Mouse (Mus musculus): ENCODE data around the gene Tsn. TPM values are rescaled to one million over a fixed set of nuclear protein-coding genes. Genes with fewer than 3 reads are reported as not detected.

The Tsn gene
- 439 and 466 TPM in 2 replicates for polyA plus RNA-seq (2014; fragmentation: Nextera tagmentation; extraction: Ambion mirVana)

GRCm38 (mm10) chr1:118311622-118312326 lies at the start of gene Tsn:
Gene Tsn, minus strand, starts transcription at chr1:118311739.
- Histone ChIP-seq H3K9ac (ENCODE audit: low read depth, low read length) (peak within 1 kb of the TSS; percentile 86), H3K4me3 (ENCODE audit: low read depth, low read length) (peak within 1 kb of the TSS; percentile 70), H3K9me3 (ENCODE audit: control insufficient read depth, low read length) (no peaks in the 10 kb centered on the region), H3K4me2 (replicated peaks; ENCODE audit: low read depth, low read length) (peak within 1 kb of the TSS; percentile 42), H3K27me3 (ENCODE audit: control insufficient read depth, insufficient read depth, low read length) (no peaks in the 10 kb centered on the region), H3K27ac (ENCODE audit: low read depth, low read length) (peak within 1 kb of the TSS; percentile 72), H3K4me1 (replicated peaks; ENCODE audit: control insufficient read depth, insufficient read depth, low read length) (no peaks in the 10 kb centered on the region), H3K36me3 (ENCODE audit: control insufficient read depth, insufficient read depth, low read length) (no peaks in the 10 kb centered on the region)
- WGBS = 59% methylated on average over 12 of the region's 12 CpGs
- ATAC-seq (ENCODE audit: low FRiP score) = peak; percentile 69
- DNase-seq (ENCODE audit: low spot score) = no peak

- Histone ChIP-seq H3K27me3 (ENCODE audit: control insufficient read depth, insufficient read depth, low read length) (no peaks in the 10 kb centered on the region), H3K9me3 (ENCODE audit: control insufficient read depth, low read length) (no peaks in the 10 kb centered on the region), H3K4me3 (ENCODE audit: low read depth, low read length) (no peak overlapping the region), H3K4me2 (replicated peaks; ENCODE audit: low read depth, low read length) (no peak overlapping the region), H3K27ac (ENCODE audit: low read depth, low read length) (no peak overlapping the region), H3K9ac (ENCODE audit: low read depth, low read length) (no peak overlapping the region), H3K4me1 (replicated peaks; ENCODE audit: control insufficient read depth, insufficient read depth, low read length) (no peaks in the 10 kb centered on the region), H3K36me3 (ENCODE audit: control insufficient read depth, insufficient read depth, low read length) (no peaks in the 10 kb centered on the region)
- DNase-seq (ENCODE audit: low spot score) = no peak
- ATAC-seq (ENCODE audit: low FRiP score) = no peak
- 78% methylated on average over 6 of the region's 6 CpGs for WGBS
These were observed 47.7 kb upstream of the Tsn start for GRCm38 (mm10) chr1:118359071-118359761.

GRCm38 (mm10) chr1:118349922-118350321 lies 38.4 kb upstream of the Tsn start:
- no peaks in the 10 kb centered on the region for H3K27me3 ChIP-seq (ENCODE audit: control insufficient read depth, insufficient read depth, low read length)
- ATAC-seq (ENCODE audit: low FRiP score) = no peak
- no peak overlapping the region for H3K4me2 ChIP-seq (replicated peaks; ENCODE audit: low read depth, low read length)
- no peaks in the 10 kb centered on the region for H3K4me1 ChIP-seq (replicated peaks; ENCODE audit: control insufficient read depth, insufficient read depth, low read length)
- H3K36me3 ChIP-seq (ENCODE audit: control insufficient read depth, insufficient read depth, low read length) = no peaks in the 10 kb centered on the region
- H3K27ac ChIP-seq (ENCODE audit: low read depth, low read length) = no peak overlapping the region
- no peak overlapping the region for H3K4me3 ChIP-seq (ENCODE audit: low read depth, low read length)
- no peak for DNase-seq (ENCODE audit: low spot score)
- H3K9ac ChIP-seq (ENCODE audit: low read depth, low read length) = no peak overlapping the region
- WGBS = 84% methylated on average over 3 of the region's 3 CpGs
- H3K9me3 ChIP-seq (ENCODE audit: control insufficient read depth, low read length) = no peaks in the 10 kb centered on the region

GRCm38 (mm10) chr1:118343649-118344435 lies 32.3 kb upstream of the Tsn start:
- Histone ChIP-seq H3K27ac (ENCODE audit: low read depth, low read length) (no peak overlapping the region), H3K9me3 (ENCODE audit: control insufficient read depth, low read length) (no peaks in the 10 kb centered on the region), H3K4me1 (replicated peaks; ENCODE audit: control insufficient read depth, insufficient read depth, low read length) (no peaks in the 10 kb centered on the region), H3K4me2 (replicated peaks; ENCODE audit: low read depth, low read length) (no peak overlapping the region), H3K4me3 (ENCODE audit: low read depth, low read length) (no peak overlapping the region), H3K36me3 (ENCODE audit: control insufficient read depth, insufficient read depth, low read length) (no peaks in the 10 kb centered on the region), H3K27me3 (ENCODE audit: control insufficient read depth, insufficient read depth, low read length) (no peaks in the 10 kb centered on the region), H3K9ac (ENCODE audit: low read depth, low read length) (no peak overlapping the region)
- 39% methylated on average over 6 of the region's 6 CpGs for WGBS
- no peak for ATAC-seq (ENCODE audit: low FRiP score)
- DNase-seq (ENCODE audit: low spot score) = peak; percentile 29

- no peaks in the 10 kb centered on the region for H3K27me3 ChIP-seq (ENCODE audit: control insufficient read depth, insufficient read depth, low read length)
- 83% methylated on average over 5 of the region's 5 CpGs for WGBS
- no peaks in the 10 kb centered on the region for H3K9me3 ChIP-seq (ENCODE audit: control insufficient read depth, low read length)
- DNase-seq (ENCODE audit: low spot score) = no peak
- no peak overlapping the region for H3K4me3 ChIP-seq (ENCODE audit: low read depth, low read length)
- H3K4me2 ChIP-seq (replicated peaks; ENCODE audit: low read depth, low read length) = no peak overlapping the region
- no peak overlapping the region for H3K27ac ChIP-seq (ENCODE audit: low read depth, low read length)
- no peaks in the 10 kb centered on the region for H3K4me1 ChIP-seq (replicated peaks; ENCODE audit: control insufficient read depth, insufficient read depth, low read length)
- H3K36me3 ChIP-seq (ENCODE audit: control insufficient read depth, insufficient read depth, low read length) = no peaks in the 10 kb centered on the region; the same call in 1 of the 2 replicates
- no peak for ATAC-seq (ENCODE audit: low FRiP score)
- no peak overlapping the region for H3K9ac ChIP-seq (ENCODE audit: low read depth, low read length)
These were observed 26.4 kb upstream of the Tsn start for GRCm38 (mm10) chr1:118337921-118338320.

GRCm38 (mm10) chr1:118335847-118336246 lies 24.3 kb upstream of the Tsn start:
- Histone ChIP-seq H3K27ac (ENCODE audit: low read depth, low read length) (no peak overlapping the region), H3K4me2 (replicated peaks; ENCODE audit: low read depth, low read length) (no peak overlapping the region), H3K27me3 (ENCODE audit: control insufficient read depth, insufficient read depth, low read length) (no peaks in the 10 kb centered on the region), H3K9ac (ENCODE audit: low read depth, low read length) (no peak overlapping the region), H3K4me3 (ENCODE audit: low read depth, low read length) (no peak overlapping the region), H3K36me3 (ENCODE audit: control insufficient read depth, insufficient read depth, low read length) (peaks cover 2% of the 10 kb centered on the region), H3K9me3 (ENCODE audit: control insufficient read depth, low read length) (no peaks in the 10 kb centered on the region), H3K4me1 (replicated peaks; ENCODE audit: control insufficient read depth, insufficient read depth, low read length) (no peaks in the 10 kb centered on the region)
- ATAC-seq (ENCODE audit: low FRiP score) = no peak
- DNase-seq (ENCODE audit: low spot score) = peak; percentile 6

GRCm38 (mm10) chr1:118334749-118335713 lies 23.5 kb upstream of the Tsn start:
- H3K27ac ChIP-seq (ENCODE audit: low read depth, low read length) = no peak overlapping the region
- no peak overlapping the region for H3K4me3 ChIP-seq (ENCODE audit: low read depth, low read length)
- no peaks in the 10 kb centered on the region for H3K27me3 ChIP-seq (ENCODE audit: control insufficient read depth, insufficient read depth, low read length)
- WGBS = 84% methylated on average over 9 of the region's 9 CpGs
- no peaks in the 10 kb centered on the region for H3K4me1 ChIP-seq (replicated peaks; ENCODE audit: control insufficient read depth, insufficient read depth, low read length)
- peaks cover 2% of the 10 kb centered on the region for H3K36me3 ChIP-seq (ENCODE audit: control insufficient read depth, insufficient read depth, low read length)
- H3K4me2 ChIP-seq (replicated peaks; ENCODE audit: low read depth, low read length) = no peak overlapping the region
- ATAC-seq (ENCODE audit: low FRiP score) (no peak), DNase-seq (ENCODE audit: low spot score) (no peak)
- H3K9me3 ChIP-seq (ENCODE audit: control insufficient read depth, low read length) = no peaks in the 10 kb centered on the region
- H3K9ac ChIP-seq (ENCODE audit: low read depth, low read length) = no peak overlapping the region

- H3K9me3 ChIP-seq (ENCODE audit: control insufficient read depth, low read length) = no peaks in the 10 kb centered on the region
- H3K4me2 ChIP-seq (replicated peaks; ENCODE audit: low read depth, low read length) = peak within 1 kb of the TSS; percentile 69
- WGBS = 0% methylated on average over 37 of the region's 37 CpGs
- H3K27me3 ChIP-seq (ENCODE audit: control insufficient read depth, insufficient read depth, low read length) = no peaks in the 10 kb centered on the region
- H3K9ac ChIP-seq (ENCODE audit: low read depth, low read length) = peak within 1 kb of the TSS; percentile 66
- DNase-seq (ENCODE audit: low spot score) (peak; percentile 98), ATAC-seq (ENCODE audit: low FRiP score) (peak; percentile 94)
- peak within 1 kb of the TSS; percentile 94 for H3K4me3 ChIP-seq (ENCODE audit: low read depth, low read length)
- H3K36me3 ChIP-seq (ENCODE audit: control insufficient read depth, insufficient read depth, low read length) = no peaks in the 10 kb centered on the region
- peaks cover 2% of the 10 kb centered on the region; the same call in 1 of the 2 replicates for H3K4me1 ChIP-seq (replicated peaks; ENCODE audit: control insufficient read depth, insufficient read depth, low read length)
- no peak within 1 kb of the TSS for H3K27ac ChIP-seq (ENCODE audit: low read depth, low read length)
These were observed 10.2 kb upstream of the Tsn start, which contains the start of gene Nifk for GRCm38 (mm10) chr1:118321661-118322201. Gene Nifk, plus strand, starts transcription at chr1:118321839.

Data from hindbrain, embryonic 11.5 days (tissue).